Mouse (Mus musculus) hindbrain, embryonic 10.5 days (tissue): ENCODE measurements around the gene Asphd2. TPM values are rescaled to one million over a fixed set of nuclear protein-coding genes. Genes with fewer than 3 reads are reported as not detected.
A peak's percentile ranks its signal among the peaks of the same experiment; 100 is the strongest.
"Not testable (repeated sequence)": the region's sequence is repeated elsewhere in the genome, so short reads cannot be mapped to it uniquely, and the experiment has no call there.

Experiments used
- DNase-seq: peaks from one replicate; pipeline ENCODE4 v3.0.0-alpha.2; 2017; ENCODE audit warnings: low spot score
- H3K27ac ChIP-seq: fragments of 300-500 bp; sonication (generic); 2 replicates; pipeline ENCODE4 v1.5.1; 2016; ENCODE audit warnings: mild to moderate bottlenecking, moderate library complexity
- H3K27me3 ChIP-seq: fragments of 300-500 bp; sonication (generic); 2 replicates; pipeline ENCODE4 v1.6.1; 2016; ENCODE audit warnings: mild to moderate bottlenecking; ENCODE audit not compliant: poor library complexity, insufficient read depth, severe bottlenecking
- H3K36me3 ChIP-seq: fragments of 300-500 bp; sonication (generic); 2 replicates; pipeline ENCODE4 v1.6.1; 2016; ENCODE audit warnings: mild to moderate bottlenecking, moderate library complexity
- H3K4me1 ChIP-seq: fragments of 300-500 bp; sonication (generic); replicated peaks from 2 replicates; pipeline ENCODE4 v1.6.1; 2016; ENCODE audit warnings: mild to moderate bottlenecking
- H3K4me3 ChIP-seq: fragments of 300-500 bp; sonication (generic); 2 replicates; pipeline ENCODE4 v1.5.1; 2016; ENCODE audit warnings: mild to moderate bottlenecking, moderate library complexity
- H3K9me3 ChIP-seq: fragments of 300-500 bp; sonication (generic); 2 replicates; pipeline ENCODE4 v1.6.1; 2016; ENCODE audit warnings: mild to moderate bottlenecking, moderate library complexity
- WGBS: fragments of 180-500 bp; shearing (Covaris S2); methylation state at CpG from one replicate; pipeline ENCODE4 v1.1.7; 2016; 5-methylcytosine and 5-hydroxymethylcytosine counted together
- polyA plus RNA-seq: library from polyadenylated mRNA; unstranded; fragments of >200 nt; fragmentation: Nextera tagmentation; extraction: Ambion mirVana; gene quantifications from 2 replicates; pipeline ENCODE4 v1.2.1, GENCODE M21; 2016

Gene Asphd2
- 19.3 and 24.8 TPM in 2 replicates for polyA plus RNA-seq

GRCm38 (mm10) chr5:112394779-112395443, at the start of gene Asphd2:
Asphd2 (minus strand) TSS chr5:112394866.
- Histone ChIP-seq H3K4me3 (peak within 1 kb of the TSS; percentile 68), H3K9me3 (no peaks in the 10 kb centered on the region), H3K36me3 (peaks cover 17% of the 10 kb centered on the region), H3K27ac (peak within 1 kb of the TSS; percentile 92), H3K27me3 (peaks cover 34% of the 10 kb centered on the region), H3K4me1 (peaks cover 35% of the 10 kb centered on the region)
- peak; percentile 90 for DNase-seq
- WGBS = under 1% methylated on average over 67 of the region's 67 CpGs

DNA sequence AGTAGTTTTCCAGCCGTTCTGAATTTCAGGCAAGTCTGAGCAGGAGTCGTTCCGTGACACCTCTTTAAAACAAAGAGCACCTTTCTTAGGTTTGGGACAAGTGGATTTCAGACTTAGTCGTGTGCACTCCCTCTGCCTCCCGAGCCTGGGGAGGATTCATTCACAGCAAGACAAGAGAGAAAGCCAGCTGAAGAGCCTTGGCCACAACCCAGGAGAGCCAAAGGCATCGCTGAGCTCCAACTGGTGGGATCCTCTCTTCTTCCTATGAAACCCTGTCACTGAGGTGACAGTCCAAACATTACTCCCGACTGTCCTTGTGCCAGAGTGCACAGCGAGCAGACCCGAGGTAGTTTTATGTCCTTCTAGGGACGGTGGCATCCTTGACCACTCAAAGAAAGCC, 43.9 kb upstream of the Asphd2 start:
- peaks cover 27% of the 10 kb centered on the region for H3K27me3 ChIP-seq
- no peak overlapping the region for H3K27ac ChIP-seq
- H3K4me1 ChIP-seq = peaks cover 20% of the 10 kb centered on the region; the same call in 1 of the 2 replicates
- WGBS = 68% methylated on average over 10 of the region's 10 CpGs
- H3K4me3 ChIP-seq = no peak overlapping the region
- H3K9me3 ChIP-seq = no peaks in the 10 kb centered on the region
- no peak for DNase-seq
- no peaks in the 10 kb centered on the region for H3K36me3 ChIP-seq

- WGBS = 2% methylated on average over 8 of the region's 8 CpGs
- Histone ChIP-seq H3K4me1 (peaks cover 49% of the 10 kb centered on the region), H3K9me3 (no peaks in the 10 kb centered on the region), H3K4me3 (no peak overlapping the region), H3K27me3 (peaks cover 69% of the 10 kb centered on the region), H3K27ac (peak overlapping the region; percentile 45; the same call in 1 of the 2 replicates), H3K36me3 (no peaks in the 10 kb centered on the region)
- DNase-seq = peak; percentile 84
These were observed 38.3 kb upstream of the Asphd2 start for GRCm38 (mm10) chr5:112433004-112433403.

DNA sequence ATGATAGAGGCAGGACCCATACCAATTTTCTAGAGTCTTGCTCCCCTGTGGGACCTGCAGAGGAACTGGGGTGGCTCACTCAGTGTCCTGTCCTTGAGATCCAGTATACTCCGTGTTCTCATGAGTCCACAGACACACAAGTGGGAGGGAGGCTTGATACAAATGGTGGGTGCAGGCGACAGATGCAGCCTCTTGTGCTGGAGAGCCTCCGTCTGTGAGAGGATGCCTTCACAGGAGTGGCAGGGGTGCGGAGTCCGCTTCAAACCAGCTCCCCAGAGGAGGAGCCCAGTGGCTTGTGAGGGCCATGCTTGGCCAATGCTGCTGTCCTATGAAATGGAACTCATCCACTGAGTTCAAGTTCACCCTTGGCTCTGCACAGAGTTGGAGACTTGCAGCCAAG, 37.4 kb upstream of the Asphd2 start:
- 60% methylated on average over 5 of the region's 5 CpGs for WGBS
- no peak for DNase-seq
- H3K9me3 ChIP-seq = no peaks in the 10 kb centered on the region
- peak overlapping the region; percentile 46; the same call in 1 of the 2 replicates for H3K27ac ChIP-seq
- H3K36me3 ChIP-seq = no peaks in the 10 kb centered on the region
- H3K4me1 ChIP-seq = peaks cover 43% of the 10 kb centered on the region
- H3K27me3 ChIP-seq = peaks cover 76% of the 10 kb centered on the region
- H3K4me3 ChIP-seq = no peak overlapping the region

DNA sequence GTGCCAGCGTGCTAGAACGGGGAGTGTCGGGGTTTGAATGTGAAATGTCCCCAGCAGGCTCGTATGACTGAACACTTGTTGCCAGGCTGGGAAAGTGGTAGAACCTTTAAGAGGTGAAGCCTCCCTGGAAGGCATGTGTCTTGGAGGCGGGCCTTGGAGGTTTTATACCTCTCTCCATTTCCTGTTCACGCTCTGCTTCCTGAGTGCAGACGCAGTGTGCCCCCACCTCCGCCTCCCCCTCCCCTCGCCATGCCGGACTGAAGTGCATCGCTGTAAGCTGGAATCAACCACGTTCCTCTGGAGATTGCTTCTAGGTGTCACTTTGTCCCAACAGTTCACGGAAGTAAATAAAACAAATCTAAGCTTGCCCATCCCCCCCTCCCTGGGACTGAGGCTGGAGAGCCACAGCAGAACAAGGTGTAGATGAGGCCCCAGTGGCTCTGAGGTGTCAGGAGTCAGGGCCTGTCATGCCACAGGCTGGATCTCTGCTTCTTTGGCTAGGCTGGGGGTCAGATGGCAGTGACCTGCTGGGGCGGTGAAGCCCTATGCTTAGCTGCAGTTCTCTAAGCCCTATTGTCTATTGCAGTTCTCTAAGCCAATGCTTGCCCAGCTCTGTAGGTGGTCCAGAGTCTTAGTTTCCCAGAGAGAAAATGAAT, 36.6 kb upstream of the Asphd2 start:
- Histone ChIP-seq H3K27ac (peak overlapping the region; percentile 9; the same call in 1 of the 2 replicates), H3K4me1 (peaks cover 42% of the 10 kb centered on the region), H3K4me3 (no peak overlapping the region), H3K27me3 (peaks cover 77% of the 10 kb centered on the region), H3K9me3 (no peaks in the 10 kb centered on the region), H3K36me3 (no peaks in the 10 kb centered on the region)
- 28% methylated on average over 14 of the region's 14 CpGs for WGBS
- peak; percentile 37 for DNase-seq

GRCm38 (mm10) chr5:112428944-112429343, 34.3 kb upstream of the Asphd2 start:
- peak; percentile 81 for DNase-seq
- Histone ChIP-seq H3K36me3 (no peaks in the 10 kb centered on the region), H3K4me3 (peak overlapping the region; percentile 36), H3K27me3 (peaks cover 80% of the 10 kb centered on the region), H3K27ac (peak overlapping the region; percentile 46; the same call in 1 of the 2 replicates), H3K4me1 (peaks cover 47% of the 10 kb centered on the region), H3K9me3 (no peaks in the 10 kb centered on the region)
- 17% methylated on average over 19 of the region's 19 CpGs for WGBS

DNA sequence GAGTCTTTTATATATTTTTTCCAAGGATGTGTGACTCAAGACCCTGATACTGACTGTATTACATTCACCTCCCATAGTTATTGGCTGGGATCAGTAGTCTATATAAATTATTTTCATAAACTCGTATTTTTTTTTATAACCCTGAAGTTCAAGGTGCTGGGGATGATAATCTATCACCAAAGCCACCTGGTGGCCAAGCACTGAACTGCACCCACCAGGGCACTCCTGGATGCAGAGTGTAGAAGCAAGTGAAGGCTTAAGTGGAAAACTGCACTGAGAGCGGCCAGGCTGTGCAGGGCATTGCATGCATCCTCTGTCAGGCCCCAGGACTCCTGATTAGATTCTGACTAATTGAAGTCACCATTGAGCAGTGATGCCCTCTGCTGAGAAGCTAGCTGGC, 32.6 kb upstream of the Asphd2 start:
- H3K36me3 ChIP-seq = no peaks in the 10 kb centered on the region

GRCm38 (mm10) chr5:112426635-112427034, 32.0 kb upstream of the Asphd2 start:
- Histone ChIP-seq H3K27me3 (peaks cover 75% of the 10 kb centered on the region), H3K4me3 (no peak overlapping the region)
- WGBS = 90% methylated on average over 7 of the region's 7 CpGs

More for the DNA sequence above, 32.6 kb upstream of the Asphd2 start:
- no peak overlapping the region for H3K27ac ChIP-seq
- DNase-seq = peak; percentile 75
- H3K27me3 ChIP-seq = peaks cover 76% of the 10 kb centered on the region
- H3K4me3 ChIP-seq = no peak overlapping the region
- 48% methylated on average over 2 of the region's 2 CpGs for WGBS
- peaks cover 37% of the 10 kb centered on the region for H3K4me1 ChIP-seq
- H3K9me3 ChIP-seq = no peaks in the 10 kb centered on the region

GRCm38 (mm10) chr5:112419535-112419934, 24.9 kb upstream of the Asphd2 start:
- Histone ChIP-seq H3K4me3 (peak overlapping the region; percentile 24), H3K9me3 (no peaks in the 10 kb centered on the region), H3K27me3 (peaks cover 27% of the 10 kb centered on the region), H3K4me1 (peaks cover 29% of the 10 kb centered on the region), H3K27ac (no peak overlapping the region), H3K36me3 (no peaks in the 10 kb centered on the region)
- WGBS = 29% methylated on average over 12 of the region's 12 CpGs
- DNase-seq = peak; percentile 44

More at GRCm38 (mm10) chr5:112426635-112427034, 32.0 kb upstream of the Asphd2 start:
- DNase-seq = no peak
- no peak overlapping the region for H3K27ac ChIP-seq
- H3K36me3 ChIP-seq = no peaks in the 10 kb centered on the region
- H3K4me1 ChIP-seq = peaks cover 31% of the 10 kb centered on the region
- no peaks in the 10 kb centered on the region for H3K9me3 ChIP-seq

- peaks cover 24% of the 10 kb centered on the region for H3K4me1 ChIP-seq
- no peak overlapping the region for H3K4me3 ChIP-seq
- H3K36me3 ChIP-seq = no peaks in the 10 kb centered on the region
- WGBS = 59% methylated on average over 4 of the region's 4 CpGs
- DNase-seq = no peak
- no peak overlapping the region for H3K27ac ChIP-seq
- H3K27me3 ChIP-seq = peaks cover 19% of the 10 kb centered on the region
- no peaks in the 10 kb centered on the region; the same call in 1 of the 2 replicates for H3K9me3 ChIP-seq
These were observed 23.4 kb upstream of the Asphd2 start for GRCm38 (mm10) chr5:112418023-112418422.

DNA sequence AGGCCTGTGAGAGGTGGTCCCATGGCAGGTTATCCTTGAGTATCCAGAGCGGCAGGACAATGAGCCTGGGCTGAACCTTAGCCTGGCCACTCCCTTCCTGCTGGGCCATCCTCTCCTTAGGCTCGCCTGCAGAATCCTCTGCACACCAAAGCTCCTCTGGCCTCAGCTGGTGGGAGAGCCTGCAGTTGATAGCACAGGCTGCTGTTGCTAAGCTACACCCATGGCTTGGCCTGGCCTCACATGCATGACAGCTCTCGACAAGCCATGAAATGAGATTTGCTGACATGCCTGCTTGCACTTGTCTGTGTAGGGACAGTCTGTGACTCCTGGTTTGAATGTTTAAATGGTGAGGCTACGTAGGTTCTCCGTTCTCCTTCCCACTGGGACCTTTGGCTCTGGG, 22.0 kb upstream of the Asphd2 start:
- H3K36me3 ChIP-seq = no peaks in the 10 kb centered on the region
- peaks cover 24% of the 10 kb centered on the region for H3K27me3 ChIP-seq
- peaks cover 33% of the 10 kb centered on the region for H3K4me1 ChIP-seq
- H3K4me3 ChIP-seq = no peak overlapping the region
- no peaks in the 10 kb centered on the region; the same call in 1 of the 2 replicates for H3K9me3 ChIP-seq
- peak; percentile 47 for DNase-seq
- peak overlapping the region; percentile 57 for H3K27ac ChIP-seq
- WGBS = 41% methylated on average over 5 of the region's 5 CpGs

DNA sequence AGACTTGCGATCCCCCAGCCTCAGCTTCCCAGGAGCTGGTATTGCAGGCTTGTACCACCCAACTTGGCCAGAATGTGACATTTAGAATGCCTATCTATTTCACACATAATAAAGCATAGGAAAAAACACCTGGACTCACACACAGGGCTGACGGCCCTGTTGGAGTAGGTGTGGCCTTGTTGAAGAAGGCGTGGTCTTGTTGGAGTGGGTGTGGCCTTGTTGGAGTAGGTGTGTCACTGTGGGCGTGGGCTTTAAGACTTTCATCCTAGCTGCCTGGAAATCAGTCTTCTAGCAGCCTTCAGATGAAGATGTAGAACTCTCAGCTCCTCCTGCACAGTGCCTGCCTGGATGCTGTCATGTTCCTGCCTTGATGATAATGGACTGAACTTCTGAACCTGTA, 18.1 kb upstream of the Asphd2 start:
- Histone ChIP-seq H3K4me1 (peaks cover 48% of the 10 kb centered on the region), H3K27me3 (peaks cover 10% of the 10 kb centered on the region; the same call in 1 of the 2 replicates)
- not testable (repeated sequence) for H3K36me3 ChIP-seq, H3K27ac ChIP-seq, DNase-seq, H3K9me3 ChIP-seq, H3K4me3 ChIP-seq
- WGBS = 84% methylated on average over 4 of the region's 4 CpGs
